Mouse (Mus musculus) heart, postnatal 4 days (tissue): ENCODE measurements around the gene Dock9. TPM values are rescaled to one million over a fixed set of nuclear protein-coding genes. Genes with fewer than 3 reads are reported as not detected.
"Not testable (repeated sequence)": the region's sequence is repeated elsewhere in the genome, so short reads cannot be mapped to it uniquely, and the experiment has no call there.

Experiments
- DNase-seq: peaks from one replicate; pipeline ENCODE4 v3.0.0; 2021
- total RNA-seq, 2 experiments: library from RNA; stranded (reverse); gene quantifications; 2 replicates each; pipeline ENCODE4 v1.2.3; 2021

Gene Dock9
- total RNA-seq, 2 experiments from 2014 or later: 28.5 to 30.9 TPM

GRCm38 (mm10) chr14:121659061-121659824, 138.4 kb downstream of the Dock9 start:
- DNase-seq: no peak

- no peak for DNase-seq
These were observed 139.1 kb downstream of the Dock9 start for GRCm38 (mm10) chr14:121658537-121658936.

GRCm38 (mm10) chr14:121657633-121658032, 140.0 kb downstream of the Dock9 start:
- DNase-seq: no peak

DNA sequence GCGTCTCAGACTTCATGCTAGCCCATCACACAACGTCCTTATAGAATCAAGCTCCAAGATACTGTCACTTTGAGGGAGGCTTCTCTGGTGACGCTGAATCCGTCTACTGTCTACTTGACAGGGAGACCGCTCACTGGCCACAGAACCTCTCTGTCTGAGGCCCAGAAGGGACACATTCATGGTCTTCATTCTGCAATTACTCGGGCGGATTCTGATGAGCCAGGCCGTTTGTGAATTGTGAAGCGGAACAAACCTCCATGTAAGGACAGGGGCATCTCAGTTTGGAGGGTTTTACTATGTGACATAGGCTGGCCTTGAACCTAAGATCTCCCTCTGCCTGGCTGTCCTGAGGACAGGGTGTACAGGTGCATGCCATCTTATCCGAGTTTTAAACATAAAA, 140.7 kb downstream of the Dock9 start:
- DNase-seq: no peak

GRCm38 (mm10) chr14:121654977-121655376, 142.7 kb downstream of the Dock9 start:
- DNase-seq: no peak

- DNase-seq: no peak
These were observed 143.1 kb downstream of the Dock9 start for GRCm38 (mm10) chr14:121654416-121654967.

DNA sequence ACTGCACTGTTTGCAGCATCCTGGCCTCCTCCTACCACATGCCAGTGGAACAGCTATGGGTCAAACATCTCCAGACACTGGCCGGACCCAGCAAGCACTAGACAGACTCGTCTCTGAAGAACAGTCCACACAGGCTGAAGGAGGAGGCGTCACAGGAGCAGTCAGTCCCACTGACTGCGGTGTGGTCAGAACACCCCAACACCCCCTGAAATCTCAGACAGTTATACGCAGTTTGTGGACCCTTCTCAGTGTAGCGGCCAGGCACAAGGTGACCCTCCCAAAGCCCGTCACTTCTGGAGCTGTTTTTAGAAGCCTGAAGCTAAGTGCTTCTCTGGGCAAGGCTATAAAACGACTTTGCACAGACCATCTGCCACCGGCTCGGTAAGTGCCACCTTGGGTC, 143.9 kb downstream of the Dock9 start:
- no peak for DNase-seq

DNA sequence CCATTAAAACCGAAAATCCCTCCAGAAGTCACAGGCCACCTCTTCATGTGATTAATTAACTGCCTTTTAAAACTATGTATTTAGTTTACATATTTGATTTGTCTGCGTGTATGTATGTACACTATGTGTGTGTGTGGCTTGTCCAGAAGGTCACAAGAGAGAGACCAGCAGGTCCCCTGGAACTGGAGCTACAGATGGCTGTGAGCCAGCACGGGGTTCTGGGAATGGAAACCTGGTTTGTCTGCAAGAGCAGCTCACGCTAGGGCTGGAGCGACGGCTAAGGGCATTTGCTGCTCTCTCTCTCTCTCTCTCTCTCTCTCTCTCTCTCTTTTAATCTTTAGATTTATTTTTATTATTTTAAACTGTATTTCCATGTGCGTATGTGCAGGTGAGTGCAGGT, 144.4 kb downstream of the Dock9 start:
- peak; percentile 60 for DNase-seq

GRCm38 (mm10) chr14:121648581-121649060, 149.0 kb downstream of the Dock9 start:
- DNase-seq: peak; percentile 27

DNA sequence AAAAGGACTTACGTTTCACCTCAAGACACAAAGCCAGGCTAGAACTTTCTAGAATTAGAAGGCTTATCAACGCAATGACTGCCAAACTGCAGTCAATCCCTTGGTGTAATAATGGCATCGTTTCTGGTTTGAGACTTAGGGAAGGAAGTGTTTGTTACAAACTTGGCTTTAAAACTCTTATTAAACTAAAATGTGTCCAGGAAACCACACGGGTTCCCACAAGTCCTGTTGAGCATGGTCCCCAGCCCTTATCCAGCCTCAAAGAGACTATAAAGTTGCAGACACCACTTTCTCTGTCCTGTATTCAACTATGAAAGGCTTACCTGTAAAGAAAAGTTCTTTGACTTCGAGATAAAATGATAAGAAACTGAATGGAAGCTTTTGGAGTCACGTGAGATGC, 149.9 kb downstream of the Dock9 start:
- DNase-seq: no peak

- DNase-seq: peak; percentile 45
These were observed 151.0 kb downstream of the Dock9 start for GRCm38 (mm10) chr14:121646617-121647016.

- no peak for DNase-seq
These were observed 153.3 kb downstream of the Dock9 start for GRCm38 (mm10) chr14:121644302-121644701.

- no peak for DNase-seq
These were observed 156.4 kb downstream of the Dock9 start for GRCm38 (mm10) chr14:121641271-121641670.

DNA sequence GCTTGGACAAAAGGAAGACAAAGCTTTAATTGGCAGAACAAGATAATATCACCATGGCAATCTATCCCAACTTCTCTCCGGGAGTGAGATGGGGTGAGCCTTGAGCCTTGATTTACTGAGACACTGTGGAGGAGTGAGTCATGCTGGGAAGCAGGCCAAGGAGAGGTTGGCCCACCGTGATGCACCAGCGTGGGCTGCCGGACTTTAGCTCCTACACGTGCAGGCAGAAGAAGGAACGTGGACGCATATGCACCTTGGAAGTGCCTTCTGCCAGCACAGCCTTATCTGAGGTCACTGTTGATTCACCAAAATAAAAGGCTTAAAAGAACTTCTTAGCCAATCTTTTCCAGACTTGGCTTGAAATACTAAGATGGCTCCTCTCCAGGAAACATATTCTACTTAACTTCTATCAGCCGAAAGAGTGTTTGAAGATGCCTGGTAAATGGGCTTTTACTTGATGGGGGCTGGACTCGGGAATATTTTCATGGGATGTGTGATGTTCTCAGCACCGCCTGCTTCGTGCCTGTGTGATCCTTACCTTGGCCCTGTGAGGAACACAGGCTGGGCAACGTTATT, 160.6 kb downstream of the Dock9 start:
- DNase-seq: peak; percentile 59

GRCm38 (mm10) chr14:121634736-121635430, 162.8 kb downstream of the Dock9 start:
- DNase-seq: peak; percentile 22

DNA sequence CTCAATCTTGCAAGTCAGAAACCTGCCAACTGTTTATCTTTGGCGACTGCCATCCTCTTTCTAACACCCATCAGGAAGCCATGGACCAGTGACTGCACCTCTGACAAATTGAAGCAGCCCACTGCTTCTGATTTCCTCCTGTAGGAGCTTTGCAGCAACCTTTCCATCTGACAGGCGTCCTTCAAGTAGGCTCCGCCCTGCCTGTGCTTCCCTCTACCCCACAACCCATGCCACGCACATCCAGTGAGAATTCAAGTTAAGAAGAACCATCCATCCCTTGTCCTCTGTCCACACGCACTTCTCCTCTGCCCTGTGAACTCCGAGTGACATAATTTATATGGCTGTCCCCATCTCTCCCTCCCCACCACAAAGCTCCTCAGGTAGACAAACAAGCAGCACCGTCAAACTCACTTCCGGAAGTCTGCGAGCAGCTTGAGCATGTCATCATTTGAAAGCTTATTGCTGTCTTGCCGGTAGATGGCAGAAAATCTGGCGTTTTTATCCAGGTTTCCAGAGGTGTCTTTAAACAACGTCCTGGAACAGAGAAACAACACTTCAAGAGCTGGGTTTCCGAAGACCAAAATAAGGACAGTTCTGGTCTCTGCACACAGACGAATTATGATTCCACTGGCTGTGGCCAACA, 163.4 kb downstream of the Dock9 start:
- no peak for DNase-seq

- no peak for DNase-seq
These were observed 165.7 kb downstream of the Dock9 start for GRCm38 (mm10) chr14:121631934-121632333.

DNA sequence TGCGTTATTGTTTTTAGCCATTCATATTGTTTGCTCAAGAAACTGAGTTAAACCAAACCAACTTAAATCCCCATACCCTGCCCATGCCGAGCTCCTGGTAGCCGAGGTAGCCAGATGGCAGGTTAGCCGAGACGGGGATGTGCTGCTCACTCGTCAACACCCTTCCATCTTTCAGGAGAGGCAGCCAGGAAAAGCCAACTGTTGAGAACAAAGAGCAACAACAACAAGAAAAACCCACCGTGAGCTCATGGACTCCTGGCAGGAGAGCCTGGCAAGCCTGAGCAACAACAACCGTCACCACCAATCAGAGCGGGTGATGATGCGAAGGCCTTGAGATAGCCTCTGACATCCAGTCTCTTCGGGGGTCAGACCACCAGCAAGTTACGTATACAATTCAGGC, 170.9 kb downstream of the Dock9 start:
- no peak for DNase-seq

DNA sequence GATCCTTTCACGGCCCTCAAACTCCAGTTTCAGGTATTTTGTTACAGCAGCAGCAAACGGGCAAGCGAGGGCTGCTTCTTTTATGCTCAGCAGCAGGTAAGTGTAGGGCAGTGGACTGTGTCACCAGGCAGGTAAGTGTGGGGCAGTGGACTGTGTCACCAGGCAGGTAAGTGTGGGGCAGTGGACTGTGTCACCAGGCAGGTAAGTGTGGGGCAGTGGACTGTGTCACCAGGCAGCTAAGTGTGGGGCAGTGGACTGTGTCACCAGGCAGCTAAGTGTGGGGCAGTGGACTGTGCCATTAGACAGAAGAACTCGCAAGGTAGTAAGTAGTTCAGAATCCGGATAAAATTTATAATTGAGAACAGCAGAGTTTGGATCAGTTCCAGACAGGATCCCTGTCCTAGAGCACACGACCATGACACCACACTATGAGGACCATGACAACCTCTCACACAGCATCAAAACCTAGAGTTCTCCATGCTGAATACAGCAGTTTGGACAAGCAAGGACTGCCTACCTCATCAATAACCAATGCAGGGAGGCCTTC, 173.6 kb downstream of the Dock9 start:
- DNase-seq: not testable (repeated sequence)

GRCm38 (mm10) chr14:121621806-121622205, 175.8 kb downstream of the Dock9 start:
- DNase-seq: no peak

- DNase-seq: no peak
These were observed 177.1 kb downstream of the Dock9 start for GRCm38 (mm10) chr14:121620567-121620966.

DNA sequence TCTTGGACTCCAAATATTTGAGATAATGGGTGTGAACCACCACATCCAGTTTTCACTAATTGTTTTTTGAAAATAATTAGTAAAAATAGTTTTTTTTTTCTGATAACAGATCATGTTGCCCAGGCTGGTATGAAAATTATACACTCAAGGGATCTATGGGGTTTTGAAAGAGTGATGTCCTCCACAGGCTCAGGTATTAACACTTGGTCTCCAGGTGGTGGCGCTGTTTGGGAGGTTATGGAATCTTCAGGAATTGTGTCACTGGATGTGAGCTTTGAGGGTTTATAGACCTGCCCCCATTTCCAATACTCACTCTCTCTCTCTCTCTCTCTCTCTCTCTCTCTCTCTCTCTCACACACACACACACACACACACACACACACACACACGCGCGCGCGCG, 177.5 kb downstream of the Dock9 start:
- DNase-seq: no peak
